Mouse (Mus musculus) midbrain, embryonic 16.5 days (tissue): ENCODE data around the gene Polr1c. TPM values are rescaled to one million over a fixed set of nuclear protein-coding genes. Genes with fewer than 3 reads are reported as not detected.

Source experiments
- ATAC-seq: fragments of 200-750 bp; cut with Nextera tagmentation; 2 replicates; pipeline ENCODE4 v1.8.0; 2017; ENCODE audit warnings: moderate TSS enrichment
- H3K27ac ChIP-seq: fragments of 300-500 bp; sonication (generic); 2 replicates; pipeline ENCODE4 v1.5.1; 2014; ENCODE audit warnings: mild to moderate bottlenecking, low read length, mixed read lengths
- H3K27me3 ChIP-seq: fragments of 300-500 bp; sonication (generic); 2 replicates; pipeline ENCODE4 v1.6.1; 2014; ENCODE audit warnings: low read depth, low read length, mixed read lengths; ENCODE audit not compliant: control insufficient read depth, insufficient read depth
- H3K36me3 ChIP-seq: fragments of 300-500 bp; sonication (generic); 2 replicates; pipeline ENCODE4 v1.6.1; 2014; ENCODE audit warnings: mild to moderate bottlenecking, low read length, moderate library complexity, mixed read lengths; ENCODE audit not compliant: control insufficient read depth, insufficient read depth
- H3K4me1 ChIP-seq: fragments of 300-500 bp; sonication (generic); 2 replicates; pipeline ENCODE4 v1.6.1; 2014; ENCODE audit warnings: mild to moderate bottlenecking, low read length, mixed read lengths; ENCODE audit not compliant: control insufficient read depth, insufficient read depth
- H3K4me2 ChIP-seq: fragments of 300-500 bp; sonication (generic); 2 replicates; pipeline ENCODE4 v1.6.1; 2014; ENCODE audit warnings: mild to moderate bottlenecking, low read length, mixed read lengths
- H3K4me3 ChIP-seq: fragments of 300-500 bp; sonication (generic); 2 replicates; pipeline ENCODE4 v1.5.1; 2014; ENCODE audit warnings: low read depth, mild to moderate bottlenecking, low read length, moderate library complexity, mixed read lengths
- H3K9ac ChIP-seq: fragments of 300-500 bp; sonication (generic); 2 replicates; pipeline ENCODE4 v1.6.1; 2014; ENCODE audit warnings: low read depth, low read length, mixed read lengths
- H3K9me3 ChIP-seq: fragments of 300-500 bp; sonication (generic); replicated peaks from 2 replicates; pipeline ENCODE4 v1.6.1; 2014; ENCODE audit warnings: mild to moderate bottlenecking, low read length, mixed read lengths; ENCODE audit not compliant: control insufficient read depth, poor library complexity, severe bottlenecking
- WGBS: fragments of 180-500 bp; shearing (Covaris S2); extraction: QIAGEN DNeasy Blood & Tissue Kit; methylation state at CpG from one replicate; pipeline ENCODE4 v1.1.7; 2014; 5-methylcytosine and 5-hydroxymethylcytosine counted together
- microRNA counts: library from miRNA; unstranded; fragments of <30 nt; microRNA quantifications from one replicate; lab custom pipeline; 2016
- microRNA-seq: library from miRNA; unstranded; fragments of <30 nt; microRNA quantifications from one replicate; pipeline ENCODE4, GENCODE M21; 2017
- polyA plus RNA-seq: library from polyadenylated mRNA; unstranded; fragments of >200 nt; fragmentation: Nextera tagmentation; extraction: Ambion mirVana; gene quantifications from 2 replicates; pipeline ENCODE4 v1.2.1, GENCODE M21; 2015

Polr1c gene
- polyA plus RNA-seq, 1 experiment from 2014 or later = 71.3 TPM

- Histone ChIP-seq H3K4me1 (peaks cover 12% of the 10 kb centered on the region), H3K4me3 (no peak overlapping the region), H3K4me2 (no peak overlapping the region), H3K9me3 (no peaks in the 10 kb centered on the region), H3K27ac (no peak overlapping the region), H3K27me3 (no peaks in the 10 kb centered on the region), H3K9ac (no peak overlapping the region), H3K36me3 (peaks cover 36% of the 10 kb centered on the region)
- no peak for ATAC-seq
Measured at GRCm38 (mm10) chr17:46206676-46207075, 41.2 kb downstream of the Polr1c start.

- no peak; the same call in none of the 2 replicates for ATAC-seq
- Histone ChIP-seq H3K4me1 (peaks cover 25% of the 10 kb centered on the region), H3K27ac (peak overlapping the region; percentile 81), H3K27me3 (no peaks in the 10 kb centered on the region), H3K36me3 (peaks cover 20% of the 10 kb centered on the region), H3K4me3 (peak overlapping the region; percentile 95), H3K4me2 (peak overlapping the region; percentile 87), H3K9ac (peak overlapping the region; percentile 83), H3K9me3 (no peaks in the 10 kb centered on the region)
- under 1% methylated on average over 20 of the region's 20 CpGs for WGBS
Measured at GRCm38 (mm10) chr17:46203078-46203477, 44.8 kb downstream of the Polr1c start.

GRCm38 (mm10) chr17:46202421-46203071 lies 45.3 kb downstream of the Polr1c start, which contains the start of the genes Polh and Xpo5:
Gene Polh, minus strand, starts transcription at chr17:46202645.
Gene Xpo5, plus strand, starts transcription at chr17:46202782.
- Histone ChIP-seq H3K27me3 (no peaks in the 10 kb centered on the region), H3K4me2 (peak within 1 kb of the TSS; percentile 91), H3K27ac (peak within 1 kb of the TSS; percentile 81), H3K9ac (peak within 1 kb of the TSS; percentile 83), H3K36me3 (peaks cover 16% of the 10 kb centered on the region), H3K4me1 (peaks cover 25% of the 10 kb centered on the region), H3K9me3 (no peaks in the 10 kb centered on the region), H3K4me3 (peak within 1 kb of the TSS; percentile 95)
- peak; percentile 94 for ATAC-seq
- WGBS = under 1% methylated on average over 66 of the region's 66 CpGs

GRCm38 (mm10) chr17:46201151-46201550 lies 46.7 kb downstream of the Polr1c start:
- Histone ChIP-seq H3K4me3 (no peak overlapping the region), H3K4me2 (peak overlapping the region; percentile 19; the same call in 1 of the 2 replicates)
- 61% methylated on average over 6 of the region's 6 CpGs for WGBS

More at GRCm38 (mm10) chr17:46201151-46201550, 46.7 kb downstream of the Polr1c start:
- H3K4me1 ChIP-seq = peaks cover 25% of the 10 kb centered on the region
- H3K9ac ChIP-seq = no peak overlapping the region
- no peaks in the 10 kb centered on the region for H3K27me3 ChIP-seq
- H3K9me3 ChIP-seq = no peaks in the 10 kb centered on the region
- ATAC-seq = no peak
- peaks cover 15% of the 10 kb centered on the region for H3K36me3 ChIP-seq
- H3K27ac ChIP-seq = no peak overlapping the region

MicroRNA genes within 50 kb of the gene (microRNA counts, 519-probe panel; counts per million panel counts)
- microRNA mmu-miR-693-3p (lab: Ali Mortazavi, UCI) (386 counts per million, percentile 18 among the panel's probes with 10 or more counts), microRNA mmu-miR-693-5p (lab: Ali Mortazavi, UCI) (1,243 counts per million, percentile 24 among the panel's probes with 10 or more counts)

Small RNA genes within 50 kb of the gene (microRNA-seq; reads per million reads assigned to microRNA genes)
- gene Mir693 = 1.7 reads per million, percentile 2 among the genes with 10 or more reads in this experiment

Other genes starting within 250 kb of the Polr1c start
- gene Vegfa, start 215.7 kb downstream of the Polr1c start, polyA plus RNA-seq = 3.4 and 4.7 TPM in 2 replicates
- 156 and 158 TPM in 2 replicates for gene Mrps18a, start 137.1 kb downstream of the Polr1c start, polyA plus RNA-seq
- 61.6 and 74.5 TPM in 2 replicates for gene Rsph9, start 103.8 kb downstream of the Polr1c start, polyA plus RNA-seq
- gene Mad2l1bp, start 94.5 kb downstream of the Polr1c start, polyA plus RNA-seq = 21.9 and 22.6 TPM in 2 replicates
- gene Gtpbp2, start 87.0 kb downstream of the Polr1c start, polyA plus RNA-seq = 41.3 and 42.8 TPM in 2 replicates
- gene Polh, start 45.4 kb downstream of the Polr1c start, polyA plus RNA-seq = 7.7 and 7.8 TPM in 2 replicates
- gene Xpo5, start 45.3 kb downstream of the Polr1c start, polyA plus RNA-seq = 36.0 and 37.4 TPM in 2 replicates
- gene Yipf3, start within 50 bp of the Polr1c start, polyA plus RNA-seq = 79.4 and 87.2 TPM in 2 replicates
- 16.6 and 18.3 TPM in 2 replicates for gene Lrrc73, start 5.5 kb upstream of the Polr1c start, polyA plus RNA-seq
- gene Tjap1, start 35.0 kb upstream of the Polr1c start, polyA plus RNA-seq = 28.4 and 28.6 TPM in 2 replicates
- gene Dlk2, start 49.4 kb upstream of the Polr1c start, polyA plus RNA-seq = 20.6 and 25.8 TPM in 2 replicates
- 9.3 and 10.3 TPM in 2 replicates for gene Abcc10, start 80.3 kb upstream of the Polr1c start, polyA plus RNA-seq
- 15.2 and 17.5 TPM in 2 replicates for gene Zfp318, start 135.7 kb upstream of the Polr1c start, polyA plus RNA-seq
- 3.0 and 3.6 TPM in 2 replicates for gene Crip3, start 180.9 kb upstream of the Polr1c start, polyA plus RNA-seq
- not detected in 2 replicates for gene Slc22a7, start 190.4 kb upstream of the Polr1c start, polyA plus RNA-seq
- 4.7 and 5.5 TPM in 2 replicates for gene Ttbk1, start 239.6 kb upstream of the Polr1c start, polyA plus RNA-seq
- 11.1 and 11.5 TPM in 2 replicates for gene Dnph1, start 248.7 kb upstream of the Polr1c start, polyA plus RNA-seq